Mouse (Mus musculus) T-helper 2 cell (primary cell): ENCODE measurements at regions not wholly inside any gene's neighbourhood (a gene's known extent, or its start where the extent isn't known, plus 50 kb on each side); places are given as distances from the start of the nearest gene placed in this dataset.

Experiments
- in situ Hi-C: fragments of 300-600 bp; cut with MboI, MseI; formaldehyde crosslinking; loops from one replicate; pipeline ENCODE4 v1.15.1; 2025; ENCODE audit warnings: high pct_unique_total_duplicates

DNA sequence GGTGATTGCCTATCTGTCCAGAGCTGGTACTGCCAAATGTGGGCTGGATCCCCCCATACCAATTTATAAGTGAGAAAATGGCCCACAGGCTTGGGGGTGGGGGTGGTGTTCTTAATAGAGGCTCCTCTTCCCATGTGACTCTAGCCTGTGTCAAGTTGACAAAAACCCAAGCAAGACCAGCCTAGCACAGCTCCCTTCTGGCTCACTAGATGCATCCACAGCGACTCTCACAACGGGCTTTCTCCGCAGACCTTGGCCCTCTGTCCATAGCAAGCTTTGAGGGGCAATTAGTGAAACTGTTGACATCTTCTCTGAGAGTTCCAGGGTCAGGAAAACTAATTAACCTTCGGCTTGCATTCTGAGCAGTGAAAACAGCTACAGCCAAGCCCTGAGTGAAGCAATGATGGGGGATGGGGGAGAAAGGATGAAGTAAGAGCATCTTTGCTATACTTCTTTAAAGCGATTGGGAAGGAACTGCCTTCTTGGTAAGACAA lies 281.3 kb downstream of the Cdh26 start:
- in situ Hi-C loops: no loop called here

DNA sequence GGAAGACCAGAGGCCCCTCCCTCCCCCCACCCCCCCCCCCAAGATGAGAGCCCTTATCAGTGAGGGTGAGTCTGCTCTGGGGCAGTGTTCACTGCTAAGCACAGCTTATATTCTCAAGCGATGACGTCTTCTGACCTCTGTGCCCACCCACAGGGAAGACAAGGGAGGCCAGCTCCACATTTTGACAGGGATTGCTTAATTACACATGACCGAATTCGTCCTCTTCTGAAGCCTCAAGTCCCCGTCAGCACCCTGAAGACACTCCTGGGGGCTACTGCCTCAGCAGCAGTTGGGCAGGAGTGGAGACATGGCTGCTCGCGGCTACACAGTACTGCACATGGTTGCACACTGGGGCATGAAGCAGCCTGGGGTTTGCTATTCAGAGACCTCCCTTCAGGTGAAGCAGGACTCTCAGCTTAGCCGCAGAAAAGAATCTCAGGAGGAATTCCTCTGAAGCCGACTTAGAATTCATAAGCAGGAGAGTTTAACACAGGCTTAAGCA lies 282.1 kb downstream of the Cdh26 start:
- in situ Hi-C loops: no loop called here

DNA sequence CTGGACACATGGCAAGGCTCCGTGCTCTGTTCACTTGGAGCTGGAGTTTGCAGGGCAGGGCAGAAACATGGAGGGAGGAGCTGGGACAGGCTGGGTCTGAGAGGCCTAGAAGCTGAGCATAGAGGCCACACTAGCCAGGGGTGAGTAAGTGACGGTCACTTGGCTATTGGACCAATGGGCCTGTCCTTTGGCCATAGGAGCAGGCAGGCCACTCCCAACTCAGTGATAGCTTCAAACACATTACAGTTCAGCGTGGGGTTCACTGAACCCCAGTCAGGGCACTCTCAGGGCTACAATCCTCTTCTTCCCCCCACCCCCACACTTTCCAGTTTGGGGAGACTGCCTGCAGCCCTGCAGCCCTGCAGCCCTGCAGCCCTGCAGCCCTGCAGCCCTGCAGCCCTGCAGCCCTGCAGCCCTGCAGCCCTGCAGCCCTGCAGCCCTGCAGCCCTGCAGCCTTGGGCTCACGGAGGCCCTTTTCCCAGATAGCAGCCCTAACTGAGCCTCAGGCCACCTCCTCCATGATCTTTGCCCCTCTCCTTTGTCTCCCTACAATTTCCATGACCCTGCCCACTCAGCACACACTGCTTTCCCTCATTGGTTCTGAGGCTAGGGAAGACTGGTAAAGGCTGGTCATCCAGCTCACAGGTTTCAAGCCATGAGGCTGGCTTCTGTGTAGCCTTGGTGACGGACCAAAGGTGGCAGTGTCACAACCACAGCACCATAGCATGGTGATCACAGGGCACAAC lies 285.3 kb downstream of the Cdh26 start:
- in situ Hi-C loops: no loop called here

DNA sequence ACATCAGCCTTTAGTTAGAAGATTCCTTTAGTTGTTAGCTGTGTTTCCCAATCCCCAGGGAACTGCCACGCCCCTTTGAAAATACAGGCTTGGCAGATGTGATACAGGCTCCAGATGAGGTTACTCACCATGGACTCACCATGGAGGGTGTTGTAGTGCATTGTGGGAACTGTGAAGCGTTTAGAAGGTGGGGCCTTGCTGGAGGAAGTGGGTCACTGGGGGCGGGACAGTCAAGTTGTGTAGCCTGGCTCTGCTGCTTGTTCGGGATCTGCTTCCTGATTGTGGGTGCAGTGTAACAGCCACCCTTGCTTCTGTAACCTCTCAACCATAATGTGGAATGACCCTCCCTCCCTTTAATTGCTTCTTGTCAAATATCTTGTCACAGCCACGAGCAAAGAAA lies 287.7 kb downstream of the Cdh26 start:
- in situ Hi-C loops: no loop called here

DNA sequence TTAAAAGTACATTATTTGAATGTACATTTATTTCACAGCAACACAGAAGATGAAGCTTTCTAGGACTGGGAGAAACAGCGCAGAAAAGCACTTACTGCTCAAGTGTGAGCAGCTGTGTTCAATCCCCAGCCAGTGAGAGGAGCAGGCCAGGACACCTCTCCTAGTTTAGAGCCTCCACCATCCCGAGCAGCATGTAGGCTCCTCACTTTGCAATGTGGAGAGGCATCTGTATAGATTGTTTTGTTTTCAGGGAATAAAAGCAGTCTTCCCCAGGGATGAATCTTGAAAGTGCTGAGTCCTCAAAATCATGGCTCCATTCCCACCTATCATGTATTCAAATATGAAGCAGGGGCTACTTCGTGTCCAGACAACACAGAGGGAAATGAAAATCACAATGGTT lies 293.1 kb downstream of the Cdh26 start:
- in situ Hi-C loops: no loop called here

DNA sequence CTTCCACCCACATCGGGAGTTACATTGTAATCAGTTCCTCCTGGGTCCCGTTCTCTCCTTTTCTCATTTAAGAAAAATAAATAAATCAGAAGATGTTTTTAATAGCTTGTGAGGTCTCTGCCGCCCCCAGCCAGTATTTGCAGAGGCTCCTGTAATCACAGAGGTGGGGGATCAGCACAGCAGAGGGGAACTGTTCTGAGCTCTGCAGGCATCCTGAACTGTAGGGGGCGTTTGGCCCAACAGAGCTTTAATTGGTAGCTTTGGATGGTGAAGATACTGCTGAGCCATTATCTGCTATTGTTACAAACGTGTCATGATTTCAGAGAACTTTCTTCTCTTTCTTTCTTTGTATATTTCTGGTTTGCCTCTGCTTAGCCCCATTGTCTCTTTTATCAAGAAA lies 293.9 kb downstream of the Cdh26 start:
- in situ Hi-C loops: no loop called here

DNA sequence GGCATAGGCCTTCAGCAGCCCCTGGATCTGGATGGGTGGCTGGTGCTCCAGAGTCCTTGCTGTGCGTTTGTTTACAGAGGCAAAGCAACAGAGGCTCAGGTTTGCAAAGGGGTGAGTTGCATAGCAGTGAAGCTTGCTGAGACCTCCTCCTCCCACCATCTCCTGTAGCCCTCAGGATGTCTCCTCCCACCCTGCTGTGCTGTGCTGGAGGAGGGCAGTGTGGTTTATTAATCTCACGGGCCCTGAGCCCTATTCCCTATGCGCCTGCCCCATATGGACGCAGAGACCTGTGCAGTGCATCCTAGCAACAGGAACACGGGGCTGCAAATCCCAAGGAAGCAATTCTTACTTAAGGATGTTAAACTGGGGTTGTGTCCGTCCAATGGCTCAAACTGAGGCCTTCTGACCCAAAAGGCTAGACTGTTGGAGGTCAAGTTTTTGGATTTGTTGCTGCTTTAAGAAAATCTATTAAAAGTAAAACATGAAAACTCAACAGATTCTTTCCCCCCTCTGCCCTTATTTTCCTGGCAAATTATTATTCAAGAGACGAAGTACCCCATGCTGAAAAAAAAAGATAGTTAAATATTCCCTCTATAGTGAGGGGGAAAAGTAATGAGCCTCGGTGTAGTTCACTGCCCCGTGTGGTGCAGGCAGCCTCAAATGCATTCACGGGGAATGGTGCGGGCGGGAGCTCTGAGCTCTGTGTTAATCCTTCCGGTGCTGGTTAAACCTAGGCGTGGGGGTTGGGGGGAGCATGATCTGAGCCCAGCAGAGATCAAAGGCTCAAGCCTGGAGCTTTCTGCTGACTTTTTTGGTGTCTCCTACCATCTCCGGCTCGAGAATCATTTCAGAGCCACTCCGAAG lies 297.8 kb downstream of the Cdh26 start:
- in situ Hi-C loops: no loop called here

DNA sequence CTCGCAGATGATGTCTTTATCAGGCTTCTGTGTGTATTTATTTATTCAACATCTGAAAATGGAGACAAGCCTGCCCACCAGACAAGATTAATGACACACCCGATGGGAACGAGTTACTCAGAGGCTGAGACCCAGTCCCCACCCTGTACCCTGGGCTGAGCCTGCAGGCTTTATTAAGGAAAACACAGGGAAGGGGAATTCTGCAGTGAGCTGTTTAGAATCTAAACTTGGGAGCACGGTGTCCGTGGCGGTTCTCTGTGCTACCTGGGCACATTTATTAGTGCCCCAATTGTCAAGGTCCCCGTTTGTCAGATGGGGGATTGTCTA lies 298.4 kb downstream of the Cdh26 start:
- in situ Hi-C loops: no loop called here

DNA sequence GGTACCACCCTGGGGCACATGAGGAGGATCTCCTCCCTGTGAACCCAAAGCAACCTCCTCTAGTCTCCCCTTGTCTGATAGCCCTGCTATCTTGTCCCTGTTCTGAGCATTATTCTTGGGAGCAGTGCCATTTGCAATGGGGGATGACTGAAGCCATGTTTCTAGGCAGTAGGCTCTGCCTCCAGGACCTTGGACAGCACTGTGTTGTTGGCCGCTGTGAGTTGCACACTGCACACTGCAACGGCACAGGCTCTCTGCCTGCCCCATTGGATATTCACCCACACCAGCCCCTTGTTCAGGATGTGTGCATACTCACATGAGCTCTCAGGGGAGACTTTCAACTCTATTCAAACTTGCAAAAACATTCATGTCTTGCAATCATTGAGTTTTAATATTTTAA lies 304.8 kb downstream of the Cdh26 start:
- in situ Hi-C loops: no loop called here

DNA sequence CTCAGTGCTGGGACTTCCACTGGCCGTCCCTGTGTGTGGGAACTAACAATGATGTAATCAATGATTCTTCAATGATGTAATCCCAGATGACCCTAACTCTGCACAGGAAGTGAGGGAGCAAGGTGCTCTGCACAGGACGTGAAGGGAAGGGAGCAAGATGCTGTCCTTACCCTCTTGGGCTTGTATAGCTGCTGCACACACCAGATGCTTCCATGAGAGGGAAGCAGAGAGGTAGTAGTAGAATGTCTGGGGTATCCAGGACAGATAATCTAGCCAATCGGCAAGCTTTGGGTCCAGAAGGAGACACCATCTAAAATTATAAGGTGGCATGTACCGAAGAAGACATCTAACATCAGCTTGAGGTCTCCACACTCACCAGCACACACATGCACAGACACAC lies 314.3 kb downstream of the Cdh26 start:
- in situ Hi-C loops: no loop called here

DNA sequence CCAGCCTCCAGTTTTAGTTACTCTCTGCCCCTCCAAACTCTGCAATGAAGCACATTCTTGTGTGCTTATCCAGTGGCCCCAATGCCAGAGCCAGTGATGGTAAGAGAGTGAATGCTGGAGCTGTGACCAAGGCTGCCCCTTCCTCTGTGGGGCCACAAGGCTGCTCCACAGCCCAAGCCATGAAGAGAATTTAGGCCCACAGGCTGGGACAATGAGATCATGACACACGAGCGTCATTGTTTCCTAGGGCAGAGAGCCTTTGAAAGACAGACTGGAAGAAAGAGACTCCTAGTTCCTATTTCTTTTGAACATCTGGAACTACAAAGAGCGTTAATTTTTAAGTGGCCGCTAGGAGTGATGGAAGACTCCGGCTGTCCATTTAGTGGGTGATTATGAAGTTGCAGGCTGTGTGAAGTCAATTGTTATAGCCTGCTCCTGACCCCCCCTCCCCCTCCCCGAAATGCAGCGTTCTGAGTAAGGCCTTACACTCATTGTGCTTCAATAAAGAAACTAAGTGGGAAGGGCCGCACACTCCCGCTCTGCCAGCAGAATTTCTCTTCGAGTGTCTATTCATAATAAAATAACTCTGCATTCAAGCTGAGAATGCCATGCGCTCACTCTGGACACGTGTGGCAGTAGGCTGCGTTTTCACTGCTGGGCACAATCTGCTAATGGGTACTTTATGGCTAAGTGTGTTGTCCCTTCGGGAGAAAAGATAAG lies 315.1 kb downstream of the Cdh26 start:
- in situ Hi-C loops: no loop called here

DNA sequence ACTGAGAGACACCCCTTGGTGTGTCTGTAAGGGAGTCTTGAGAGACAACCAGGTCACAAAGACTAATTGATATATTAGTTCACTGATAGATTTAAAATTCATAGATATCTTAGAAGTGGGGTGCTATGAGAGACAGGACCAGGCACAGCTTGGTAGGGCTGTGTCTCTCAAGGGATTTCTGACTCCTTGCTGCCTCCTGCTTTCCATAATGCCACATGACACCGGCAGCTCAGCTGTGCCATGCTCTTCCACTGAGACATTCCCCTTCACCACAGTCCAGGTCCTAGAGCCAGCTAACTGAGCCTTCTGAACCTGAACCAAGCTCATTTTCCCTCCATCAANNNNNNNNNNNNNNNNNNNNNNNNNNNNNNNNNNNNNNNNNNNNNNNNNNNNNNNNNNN lies 320.9 kb downstream of the Cdh26 start:
- in situ Hi-C loops: no loop called here

DNA sequence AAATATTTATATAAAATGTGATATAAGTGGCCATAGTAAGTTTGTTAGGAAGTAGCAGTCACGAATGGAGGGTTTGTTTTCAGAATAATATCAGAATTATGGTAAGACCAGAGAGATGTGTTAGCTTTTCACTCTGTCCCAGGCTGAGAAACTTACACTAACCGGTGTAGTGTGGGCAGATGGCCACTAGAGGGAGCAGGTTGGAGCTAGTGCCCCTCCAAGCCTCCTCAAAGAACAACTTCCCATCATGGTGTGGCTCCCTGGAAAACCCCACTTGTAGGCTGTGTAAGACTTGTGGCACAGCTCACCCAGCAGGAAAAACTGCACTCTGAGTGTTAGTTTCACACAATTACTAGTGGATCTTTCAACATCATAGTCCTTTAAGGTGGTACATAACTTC lies 328.0 kb downstream of the Cdh26 start:
- in situ Hi-C loops: no loop called here

DNA sequence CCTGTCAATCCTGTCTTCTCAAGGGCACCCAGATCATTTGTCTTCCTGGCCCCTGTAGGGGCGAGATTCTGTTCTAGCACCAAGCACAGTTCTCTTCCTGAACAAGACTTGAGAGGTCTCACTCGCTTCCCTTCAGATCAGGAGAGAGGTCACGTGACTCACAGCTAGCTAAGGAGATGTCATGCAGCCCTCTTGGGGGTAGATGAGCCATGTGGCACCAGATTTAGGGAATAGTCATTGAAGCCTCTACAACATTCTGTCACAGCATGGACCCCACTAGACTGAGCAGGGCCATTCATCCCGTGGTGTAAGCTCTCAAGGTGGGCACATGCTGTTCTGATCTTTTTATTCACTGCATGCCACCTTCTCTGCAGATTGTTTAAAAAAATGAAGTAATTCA lies 338.2 kb downstream of the Cdh26 start:
- in situ Hi-C loops: no loop called here

DNA sequence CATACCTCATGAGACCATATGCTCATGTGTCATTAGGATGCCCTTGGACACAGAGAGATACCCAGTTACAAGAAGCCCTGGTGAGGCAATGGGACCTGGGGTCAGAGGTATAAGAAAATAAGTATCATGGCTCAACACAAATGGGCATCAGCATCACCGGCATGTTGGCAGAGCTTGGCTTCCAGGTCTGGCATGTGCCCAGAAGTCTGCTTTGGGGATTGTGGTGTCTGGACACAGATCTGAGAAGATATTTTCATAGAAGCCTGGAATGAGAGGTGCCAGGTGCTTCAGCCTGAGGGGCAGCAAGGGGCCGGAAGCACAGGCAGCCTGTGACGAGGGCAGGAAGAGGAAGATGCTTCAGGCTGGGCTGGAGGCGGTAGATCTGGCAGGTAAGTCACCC lies 338.7 kb downstream of the Cdh26 start:
- in situ Hi-C loops: no loop called here

DNA sequence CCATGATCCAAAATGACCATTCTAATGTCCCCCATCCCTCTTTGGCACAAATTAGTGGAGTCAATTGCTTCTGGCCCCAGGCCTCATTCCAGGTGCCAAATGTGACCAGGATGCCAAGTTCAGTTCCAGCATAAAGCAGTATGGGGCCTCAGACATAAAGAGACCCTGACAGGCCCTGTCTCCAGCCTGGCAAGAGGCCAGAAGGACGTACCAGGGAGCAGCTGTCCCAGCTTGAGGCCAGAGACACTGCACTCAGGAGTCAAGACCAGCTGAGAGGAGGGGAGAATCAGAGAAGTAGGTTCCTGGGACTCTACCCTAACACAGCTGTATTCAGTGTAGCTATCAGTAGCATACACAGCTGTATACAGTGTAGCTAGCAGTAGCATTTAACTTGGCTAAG lies 341.1 kb downstream of the Cdh26 start:
- in situ Hi-C loops: no loop called here

DNA sequence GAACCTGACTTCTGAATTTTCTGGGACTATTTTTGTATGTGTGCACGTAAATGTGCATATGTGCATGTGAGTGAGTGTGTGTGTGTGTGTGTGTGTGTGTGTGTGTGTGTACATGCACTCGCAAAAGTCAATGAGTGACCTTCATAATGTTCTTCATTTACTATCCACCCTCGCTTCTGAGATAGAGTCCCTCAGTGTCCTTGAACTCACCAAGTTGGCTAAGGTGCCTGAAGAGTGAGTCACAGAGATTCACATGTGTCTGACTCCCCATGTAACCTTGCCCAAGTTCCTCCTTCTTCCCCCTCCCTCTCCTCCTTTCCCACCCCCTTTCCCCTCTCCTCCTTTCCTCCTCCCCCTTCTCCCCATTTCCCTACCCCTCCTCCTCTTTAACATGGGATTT lies 341.6 kb downstream of the Cdh26 start:
- in situ Hi-C loops: no loop called here

DNA sequence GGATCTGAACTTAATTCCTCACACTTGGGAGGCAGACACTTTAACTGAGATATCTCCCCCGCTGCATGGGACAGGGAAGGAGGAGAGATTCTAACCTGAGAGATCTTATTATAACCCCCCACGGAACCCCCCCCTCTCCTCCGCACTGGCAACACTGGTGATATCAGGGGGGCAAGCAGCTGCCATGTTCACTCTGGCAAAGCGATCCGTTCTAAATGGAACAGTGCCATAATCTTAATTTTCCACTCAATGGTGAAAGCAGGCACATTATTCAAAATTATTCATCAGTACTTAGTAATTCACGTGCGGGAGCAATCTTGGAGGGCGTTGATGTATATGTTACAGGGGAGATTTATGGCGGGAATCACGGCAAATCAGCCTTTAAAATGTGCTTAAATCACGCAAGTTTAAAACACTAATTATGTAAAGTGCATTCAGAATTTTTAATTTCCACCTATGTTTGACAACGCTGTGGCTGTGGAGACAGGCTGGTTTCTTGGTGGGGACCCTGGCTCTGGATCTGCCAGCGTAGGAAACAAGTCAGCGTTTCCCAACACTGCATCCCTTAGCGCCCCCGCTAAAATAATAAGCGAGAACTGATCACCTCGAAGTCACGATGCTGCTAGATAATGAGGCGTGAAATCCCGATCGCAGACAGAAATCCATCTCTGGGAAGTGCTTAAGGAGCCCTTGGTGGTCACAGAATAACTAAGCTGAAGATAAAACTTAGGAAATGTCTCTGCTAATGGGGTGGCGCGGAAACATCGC lies 354.7 kb downstream of the Cdh26 start:
- in situ Hi-C loops: no loop called here

DNA sequence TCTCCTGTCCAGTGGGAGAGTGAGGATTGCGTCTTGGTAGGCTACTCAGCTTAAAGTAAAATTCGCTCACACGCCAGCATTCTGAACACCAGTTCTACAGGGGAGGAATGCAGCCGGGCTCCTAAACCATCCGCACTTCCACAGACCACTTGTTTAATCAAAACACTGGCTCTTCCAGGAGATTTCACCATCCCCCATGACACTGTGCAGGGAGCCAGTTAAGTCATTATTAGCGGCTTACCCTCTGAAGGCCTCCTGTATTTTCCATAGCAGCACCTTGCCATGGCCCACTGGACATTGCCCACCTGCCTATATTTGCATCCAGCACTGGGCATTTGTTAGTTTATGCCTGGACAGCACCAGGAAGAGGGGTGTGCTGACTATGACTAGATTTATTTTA lies 355.5 kb downstream of the Cdh26 start:
- in situ Hi-C loops: no loop called here

DNA sequence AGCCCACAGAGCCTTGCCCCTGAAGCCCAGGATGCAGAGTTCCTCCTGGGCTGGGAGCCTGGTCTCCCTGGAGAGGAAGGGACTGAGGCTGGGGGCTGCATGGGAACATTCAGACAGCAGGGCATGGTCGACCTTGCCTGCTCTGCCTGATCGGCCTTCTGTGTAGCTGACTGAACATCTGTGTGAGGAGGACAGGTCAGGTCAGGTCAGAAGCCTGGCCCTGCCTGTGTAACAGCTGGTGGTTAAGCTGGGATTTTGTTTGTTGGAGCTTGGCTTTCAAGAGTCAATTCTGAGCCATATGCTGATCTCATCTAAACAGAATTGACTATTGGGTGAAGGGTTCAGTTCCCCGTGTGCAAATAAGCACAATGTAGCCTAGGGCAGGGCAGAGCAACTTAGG lies 365.5 kb downstream of the Cdh26 start:
- in situ Hi-C loops: no loop called here

DNA sequence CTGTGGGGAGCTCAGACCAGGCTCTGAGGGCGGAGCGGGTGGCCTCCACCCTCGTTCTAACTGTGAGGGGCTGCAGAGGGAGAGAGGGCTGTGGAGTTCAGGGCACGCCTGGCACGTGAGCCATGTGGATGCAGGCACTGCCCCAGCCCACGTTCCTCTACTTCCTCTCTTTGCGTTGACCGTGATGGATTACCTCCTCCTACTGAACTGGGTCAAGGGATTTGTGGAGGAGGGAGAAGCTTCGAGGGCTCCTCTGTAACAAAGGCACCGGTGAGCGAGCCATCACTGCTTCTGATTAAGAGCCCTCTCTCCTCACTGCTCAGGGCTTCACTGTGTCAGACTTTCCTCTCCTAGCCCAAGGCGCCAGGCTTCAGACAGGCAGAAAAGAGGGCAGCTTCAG lies 371.1 kb downstream of the Cdh26 start:
- in situ Hi-C loops: no loop called here

DNA sequence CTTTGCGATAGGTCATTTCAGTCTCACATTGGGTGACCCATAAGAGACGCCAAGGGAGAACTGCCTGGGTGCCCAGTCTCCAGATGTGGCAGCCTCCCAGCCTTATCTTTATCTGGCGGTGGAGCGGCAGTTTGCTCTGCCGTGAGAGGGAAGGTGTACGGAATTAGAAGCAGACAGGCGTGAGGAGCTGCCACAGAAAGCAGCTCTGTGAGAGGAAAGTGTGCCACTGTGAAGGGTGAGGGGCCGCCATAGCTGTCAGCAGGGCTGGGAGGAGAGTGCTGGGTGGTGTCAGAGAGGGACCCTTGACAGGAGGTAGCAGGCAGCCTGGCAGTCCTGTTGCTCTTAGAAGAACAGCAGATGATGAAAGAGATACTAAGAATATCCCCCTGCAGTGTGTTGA lies 375.0 kb downstream of the Cdh26 start:
- in situ Hi-C loops: no loop called here
